ENCODE assay signal across 23 mouse cellular contexts in genomic region chr15:77066233-77066632, GRCm38 (mm10). TPM values are rescaled to one million over a fixed set of nuclear protein-coding genes. Genes with fewer than 3 reads are reported as not detected.
DNase-seq lines count a peak whose midpoint lies in the region; ATAC-seq lines count a peak whose summit lies in the region.
"Had no signal": no experiment of that assay in that cellular context is flagged by ENCODE, and none has a peak within 500 bp of the region (broad histone marks: within the 10 kb centered on the region; RNA-seq: fewer than 3 reads in every experiment).

No protein-coding gene starts in this region.

- H3K27me3 ChIP-seq in forebrain, embryonic 16.5 days (replicated peaks; ENCODE audit: control insufficient read depth, insufficient read depth, low read length): no peaks in the 10 kb centered on the region
- H3K27me3 ChIP-seq in forebrain, embryonic 12.5 days: no peaks in the 10 kb centered on the region
- H3K27me3 ChIP-seq: embryonic facial prominence, embryonic 13.5 days; forebrain, embryonic 13.5 days; hindbrain, embryonic 13.5 days had no signal

- DNase-seq in layer of hippocampus, adult 11-12 months (ENCODE audit: low spot score): peak; percentile 38
- no peak for DNase-seq in layer of hippocampus, postnatal 25 days (ENCODE audit: extremely low spot score in 1 of 2, low spot score in 1 of 2)
- peak; percentile 69 for DNase-seq in right cerebral cortex, adult 18-20 months
- no peak for DNase-seq in right cerebral cortex, postnatal 4 days
- DNase-seq in telencephalon, adult 2 months (ENCODE audit: low read depth, low spot score): peak; percentile 80
- no peak for DNase-seq in ovary, postnatal 14 days (ENCODE audit: low spot score)
- DNase-seq: adrenal gland, postnatal 10 days; B cell, adult 2 months; cerebellum, adult 11-12 months; cerebellum, adult 9-10 months; cerebellum, postnatal 25 days; gastrocnemius, postnatal 10 days; heart, adult 18-20 months; heart, postnatal 4 days had no signal

- no peaks in the 10 kb centered on the region for H3K36me3 ChIP-seq in forebrain, embryonic 16.5 days (ENCODE audit: control insufficient read depth, insufficient read depth)
- H3K36me3 ChIP-seq in forebrain, embryonic 12.5 days (replicated peaks): no peaks in the 10 kb centered on the region
- H3K36me3 ChIP-seq: embryonic facial prominence, embryonic 13.5 days; G1E; hindbrain, embryonic 13.5 days had no signal

- no peak overlapping the region for H3K27ac ChIP-seq in forebrain, embryonic 16.5 days (ENCODE audit: low read length)
- no peak overlapping the region for H3K27ac ChIP-seq in forebrain, embryonic 12.5 days
- H3K27ac ChIP-seq: embryonic facial prominence, embryonic 13.5 days; forebrain, embryonic 13.5 days; hindbrain, embryonic 13.5 days; hindbrain, postnatal 0 days had no signal

- H3K4me2 ChIP-seq in forebrain, embryonic 16.5 days (ENCODE audit: low read length): no peak overlapping the region
- no peak overlapping the region for H3K4me2 ChIP-seq in forebrain, embryonic 12.5 days
- H3K4me2 ChIP-seq: embryonic facial prominence, embryonic 13.5 days; forebrain, embryonic 13.5 days; heart, embryonic 11.5 days; hindbrain, embryonic 13.5 days had no signal

- 0 out of 2 replicates have a peak, but pooled peaks have one; percentile 28 for ATAC-seq in forebrain, embryonic 16.5 days
- ATAC-seq in forebrain, embryonic 12.5 days (ENCODE audit: low FRiP score): no peak
- ATAC-seq: CD4-positive, CD25-positive, alpha-beta regulatory T cell, adult 4 months; forebrain, embryonic 13.5 days; hindbrain, postnatal 0 days had no signal

- 83% methylated on average over 6 of the region's 6 CpGs for WGBS in forebrain, embryonic 16.5 days
- WGBS in forebrain, embryonic 12.5 days: 86% methylated on average over 6 of the region's 6 CpGs

- no peaks in the 10 kb centered on the region for H3K9me3 ChIP-seq in forebrain, embryonic 16.5 days (ENCODE audit: control insufficient read depth, low read length)
- H3K9me3 ChIP-seq in forebrain, embryonic 12.5 days: no peaks in the 10 kb centered on the region
- H3K9me3 ChIP-seq: embryonic facial prominence, embryonic 13.5 days; forebrain, embryonic 13.5 days; G1E; hindbrain, embryonic 13.5 days had no signal

- H3K4me1 ChIP-seq in forebrain, embryonic 16.5 days (replicated peaks; ENCODE audit: control insufficient read depth, insufficient read depth, low read length): 0 out of 2 replicates have a peak, but pooled peaks cover under 1% of the 10 kb centered on the region
- H3K4me1 ChIP-seq in forebrain, embryonic 12.5 days: no peaks in the 10 kb centered on the region; the same call in 1 of the 2 replicates

- H3K9ac ChIP-seq in forebrain, embryonic 16.5 days (replicated peaks; ENCODE audit: low read depth, low read length): no peak overlapping the region
- H3K9ac ChIP-seq in forebrain, embryonic 12.5 days: no peak overlapping the region
- H3K9ac ChIP-seq: embryonic facial prominence, embryonic 13.5 days; forebrain, embryonic 13.5 days; hindbrain, embryonic 13.5 days had no signal

- H3K4me3 ChIP-seq in forebrain, embryonic 16.5 days (replicated peaks; ENCODE audit: low read length): no peak overlapping the region
- no peak overlapping the region for H3K4me3 ChIP-seq in forebrain, embryonic 12.5 days (replicated peaks)
- H3K4me3 ChIP-seq: embryonic facial prominence, embryonic 13.5 days; forebrain, embryonic 13.5 days; hindbrain, embryonic 13.5 days had no signal

RNA-seq across cellular contexts. Expression of gene Mb, which starts 15.8 kb away (rescaled TPM):
- 0.91 TPM in 1 of 2 replicates, not detected in the other for polyA plus RNA-seq in forebrain, embryonic 16.5 days (2015; fragmentation: Nextera tagmentation; extraction: Ambion mirVana)
- polyA plus RNA-seq in forebrain, embryonic 12.5 days (2016; fragmentation: Nextera tagmentation; extraction: Ambion mirVana): not detected in 2 replicates
- total RNA-seq in layer of hippocampus, postnatal 25 days (2021): under 1 TPM in 1 of 2 experiments, not detected in 1; 0.52 TPM
- total RNA-seq: G1E; hindbrain, postnatal 0 days had no signal
- polyA plus RNA-seq: CD4-positive, CD25-positive, alpha-beta regulatory T cell, adult 4 months; forebrain, embryonic 13.5 days; G1E had no signal

RNA-seq across cellular contexts. Expression of gene Apol6, which starts 21.7 kb away (rescaled TPM):
- not detected in 2 replicates for polyA plus RNA-seq in forebrain, embryonic 16.5 days (2015; fragmentation: Nextera tagmentation; extraction: Ambion mirVana)
- polyA plus RNA-seq in forebrain, embryonic 12.5 days (2016; fragmentation: Nextera tagmentation; extraction: Ambion mirVana): not detected in 2 replicates
- not detected for total RNA-seq in layer of hippocampus, postnatal 25 days (2021)
- polyA plus RNA-seq: CD4-positive, CD25-positive, alpha-beta regulatory T cell, adult 4 months; forebrain, embryonic 13.5 days; G1E; hindbrain, embryonic 13.5 days; hindbrain, postnatal 0 days had no signal

Comparison
In these comparisons a context has a peak if more than half of its experiments do, and no peak if none do; other contexts are left out.
1. DNase-seq: peak in layer of hippocampus, adult 11-12 months (single experiment), right cerebral cortex, adult 18-20 months (single experiment) and telencephalon, adult 2 months (single experiment); none in layer of hippocampus, postnatal 25 days (0 of 2), right cerebral cortex, postnatal 4 days (single experiment) and ovary, postnatal 14 days (single experiment).